20 mouse cellular contexts compared by ENCODE assay signal in the genomic region with DNA sequence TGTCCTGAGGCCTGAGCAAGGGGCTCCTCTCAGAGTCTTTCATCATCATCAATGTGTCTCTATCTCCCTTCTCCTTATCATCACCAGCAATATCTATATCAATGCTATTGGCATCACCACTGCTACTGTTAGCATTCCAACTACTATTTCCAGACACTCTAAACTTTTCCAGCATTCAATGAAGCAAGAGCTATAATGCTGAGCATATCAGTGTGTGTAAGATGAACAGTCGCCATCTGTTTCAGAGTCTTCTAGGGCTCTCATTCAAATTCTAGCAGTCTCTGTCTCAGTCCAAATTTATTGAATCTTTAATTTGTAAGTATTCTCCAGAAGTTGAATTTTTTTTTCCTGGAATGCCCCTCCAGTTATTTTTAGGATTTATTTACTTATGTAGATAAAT.
"Had no signal": no experiment of that assay in that cellular context is flagged by ENCODE, and none has a peak within 500 bp of the region (broad histone marks: within the 10 kb centered on the region; RNA-seq: fewer than 3 reads in every experiment).

No protein-coding gene starts in this region.

- H3K27ac ChIP-seq: lung, embryonic 15.5 days; midbrain, embryonic 10.5 days; midbrain, embryonic 12.5 days; neural tube, embryonic 13.5 days; neural tube, embryonic 15.5 days had no signal

- ATAC-seq: liver, postnatal 0 days; lung, postnatal 0 days; midbrain, embryonic 16.5 days had no signal

- H3K9ac ChIP-seq: liver, postnatal 0 days; lung, embryonic 15.5 days; midbrain, embryonic 12.5 days; neural tube, embryonic 13.5 days; neural tube, embryonic 15.5 days had no signal

- H3K36me3 ChIP-seq: lung, embryonic 15.5 days; midbrain, embryonic 10.5 days; midbrain, embryonic 12.5 days; neural tube, embryonic 13.5 days; neural tube, embryonic 15.5 days had no signal

- DNase-seq: liver, postnatal 0 days; lung, adult 2 months; lung, postnatal 4 days; midbrain, embryonic 14.5 days; retina, postnatal 1 day; right cerebral cortex, adult 18-20 months; right cerebral cortex, postnatal 25 days; right cerebral cortex, postnatal 4 days; spleen, adult 18-20 months; thymus, adult 2 months; thymus, postnatal 25 days; thymus, postnatal 4 days had no signal

- H3K4me2 ChIP-seq: lung, embryonic 15.5 days; midbrain, embryonic 12.5 days; neural tube, embryonic 13.5 days; neural tube, embryonic 15.5 days had no signal

- H3K4me1 ChIP-seq: lung, embryonic 15.5 days; midbrain, embryonic 10.5 days; midbrain, embryonic 12.5 days; neural tube, embryonic 13.5 days; neural tube, embryonic 15.5 days had no signal

- H3K9me3 ChIP-seq: lung, embryonic 15.5 days; midbrain, embryonic 10.5 days; midbrain, embryonic 12.5 days; neural tube, embryonic 13.5 days; neural tube, embryonic 15.5 days had no signal

- H3K4me3 ChIP-seq: lung, embryonic 15.5 days; midbrain, embryonic 10.5 days; midbrain, embryonic 12.5 days; myocyte; neural tube, embryonic 13.5 days; neural tube, embryonic 15.5 days had no signal

- H3K27me3 ChIP-seq: lung, embryonic 15.5 days; midbrain, embryonic 12.5 days; neural tube, embryonic 13.5 days; neural tube, embryonic 15.5 days had no signal
